Mouse (Mus musculus): Measurements from ENCODE around the gene Cela1. TPM values are rescaled to one million over a fixed set of nuclear protein-coding genes. Genes with fewer than 3 reads are reported as not detected.

The Cela1 gene
- polyA plus RNA-seq, 1 experiment from 2014 or later, result 3.3 TPM

DNA sequence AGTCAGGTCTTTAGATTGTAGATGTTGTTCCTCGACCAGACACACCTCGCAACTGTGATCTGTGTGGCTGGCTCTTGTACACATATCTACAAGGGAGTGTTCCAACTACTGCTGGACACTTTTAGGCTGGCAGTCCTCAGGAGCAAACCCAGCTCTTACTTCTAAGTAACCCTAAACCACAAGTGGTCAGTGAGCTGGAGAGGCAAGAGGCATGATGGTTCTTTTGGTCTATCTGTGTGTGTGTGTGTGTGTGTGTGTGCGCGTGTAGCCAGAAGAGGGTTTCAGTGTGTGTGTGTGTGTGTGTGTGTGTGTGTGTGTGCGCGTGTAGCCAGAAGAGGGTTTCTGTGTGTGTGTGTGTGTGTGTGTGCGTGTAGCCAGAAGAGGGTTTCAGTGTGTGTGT is 45.3 kb downstream of the Cela1 start:
- H3K4me3 ChIP-seq (ENCODE audit: low read length), result no peak overlapping the region
- no peak overlapping the region for H3K9ac ChIP-seq (ENCODE audit: low read length)
- peaks cover 6% of the 10 kb centered on the region; the same call in 1 of the 2 replicates for H3K27me3 ChIP-seq (ENCODE audit: control insufficient read depth, insufficient read depth, low read length)
- peaks cover 5% of the 10 kb centered on the region; the same call in 1 of the 2 replicates for H3K4me1 ChIP-seq (ENCODE audit: control insufficient read depth, insufficient read depth, low read length)
- H3K9me3 ChIP-seq (replicated peaks; ENCODE audit: control insufficient read depth, low read length), result no peaks in the 10 kb centered on the region
- H3K36me3 ChIP-seq (ENCODE audit: control insufficient read depth, insufficient read depth), result no peaks in the 10 kb centered on the region
- 92% methylated on average over 7 of the region's 7 CpGs for WGBS
- ATAC-seq (replicated peaks; ENCODE audit: extremely low read depth, insufficient read depth, low FRiP score), result no peak
- no peak overlapping the region for H3K4me2 ChIP-seq (ENCODE audit: low read depth, low read length)
- no peak overlapping the region for H3K27ac ChIP-seq (ENCODE audit: low read length)

DNA sequence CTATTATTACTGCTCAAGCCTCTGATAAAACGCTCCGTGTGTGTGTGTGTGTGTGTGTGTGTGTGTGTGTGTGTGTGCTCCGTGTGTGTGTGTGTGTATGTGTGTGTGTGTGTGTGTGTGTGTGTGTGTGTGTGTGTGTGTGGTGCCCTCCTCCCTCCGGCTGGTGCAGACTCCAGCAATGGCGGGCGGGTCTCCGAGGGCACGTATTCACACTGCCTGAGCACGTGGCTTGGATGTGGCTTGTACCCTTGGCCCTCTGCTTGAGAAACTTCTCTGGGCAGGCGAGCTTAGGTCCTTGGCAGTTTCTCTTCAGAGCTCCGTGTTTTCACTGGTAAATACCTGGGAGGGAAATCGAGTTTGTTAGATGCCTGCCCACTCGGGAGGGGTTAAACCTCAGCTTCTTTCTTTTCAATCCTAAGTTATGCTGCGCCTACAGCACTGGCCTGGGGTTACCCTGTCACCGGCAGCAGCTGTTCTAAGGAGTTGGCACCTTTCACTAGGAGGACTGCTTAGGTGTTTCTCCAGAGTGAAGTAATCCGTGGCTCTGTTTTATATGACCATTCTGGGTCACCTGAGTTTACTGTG is 46.4 kb downstream of the Cela1 start:
- no peak for ATAC-seq (replicated peaks; ENCODE audit: extremely low read depth, insufficient read depth, low FRiP score)
- Histone ChIP-seq H3K4me2 (ENCODE audit: low read depth, low read length) (peak overlapping the region; percentile 27; the same call in 1 of the 2 replicates), H3K4me3 (ENCODE audit: low read length) (no peak overlapping the region), H3K36me3 (ENCODE audit: control insufficient read depth, insufficient read depth) (no peaks in the 10 kb centered on the region), H3K27me3 (ENCODE audit: control insufficient read depth, insufficient read depth, low read length) (peaks cover 9% of the 10 kb centered on the region), H3K9ac (ENCODE audit: low read length) (no peak overlapping the region), H3K27ac (ENCODE audit: low read length) (no peak overlapping the region; the same call in 1 of the 2 replicates), H3K9me3 (replicated peaks; ENCODE audit: control insufficient read depth, low read length) (no peaks in the 10 kb centered on the region), H3K4me1 (ENCODE audit: control insufficient read depth, insufficient read depth, low read length) (peaks cover 11% of the 10 kb centered on the region)
- WGBS, result 58% methylated on average over 11 of the region's 16 CpGs

GRCm38 (mm10) chr15:100639972-100640750 is 47.6 kb downstream of the Cela1 start:
- peaks cover 17% of the 10 kb centered on the region for H3K4me1 ChIP-seq (ENCODE audit: control insufficient read depth, insufficient read depth, low read length)
- no peak overlapping the region for H3K9ac ChIP-seq (ENCODE audit: low read length)
- peak; percentile 15; the same call in 1 of the 2 replicates for ATAC-seq (replicated peaks; ENCODE audit: extremely low read depth, insufficient read depth, low FRiP score)
- no peak overlapping the region; the same call in 1 of the 2 replicates for H3K4me2 ChIP-seq (ENCODE audit: low read depth, low read length)
- peak overlapping the region; percentile 57 for H3K27ac ChIP-seq (ENCODE audit: low read length)
- 70% methylated on average over 16 of the region's 16 CpGs for WGBS
- no peak overlapping the region for H3K4me3 ChIP-seq (ENCODE audit: low read length)
- H3K9me3 ChIP-seq (replicated peaks; ENCODE audit: control insufficient read depth, low read length), result no peaks in the 10 kb centered on the region
- H3K36me3 ChIP-seq (ENCODE audit: control insufficient read depth, insufficient read depth), result no peaks in the 10 kb centered on the region
- H3K27me3 ChIP-seq (ENCODE audit: control insufficient read depth, insufficient read depth, low read length), result peaks cover 17% of the 10 kb centered on the region

DNA sequence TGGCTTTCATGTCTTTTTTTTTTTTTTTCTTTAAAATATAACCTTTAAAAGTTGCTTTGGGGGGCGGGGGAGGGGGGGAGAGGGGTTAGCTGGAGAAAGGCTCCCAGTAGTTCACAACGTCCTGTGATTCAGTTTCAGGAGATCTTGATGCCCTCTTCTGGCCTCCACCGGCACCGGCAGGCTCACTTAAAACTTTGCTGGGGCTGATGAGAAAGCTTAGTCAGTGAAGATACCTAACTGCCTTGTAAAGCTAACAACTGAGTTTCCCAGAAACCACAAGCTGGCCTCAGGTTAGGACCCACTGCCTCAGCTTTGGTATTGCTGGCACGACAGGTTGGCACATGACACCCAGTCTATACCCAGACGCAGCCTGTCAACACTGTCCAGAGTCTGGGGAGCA is 50.1 kb downstream of the Cela1 start:
- no peak for ATAC-seq (replicated peaks; ENCODE audit: extremely low read depth, insufficient read depth, low FRiP score)
- peaks cover 17% of the 10 kb centered on the region for H3K27me3 ChIP-seq (ENCODE audit: control insufficient read depth, insufficient read depth, low read length)

GRCm38 (mm10) chr15:100636700-100637501 is 50.8 kb downstream of the Cela1 start, which contains the start of gene Smagp:
Smagp (minus strand) TSS chr15:100636940.
- Histone ChIP-seq H3K4me2 (ENCODE audit: low read depth, low read length) (peak within 1 kb of the TSS; percentile 97), H3K4me1 (ENCODE audit: control insufficient read depth, insufficient read depth, low read length) (peaks cover 17% of the 10 kb centered on the region), H3K27ac (ENCODE audit: low read length) (peak within 1 kb of the TSS; percentile 48; the same call in 1 of the 2 replicates), H3K9me3 (replicated peaks; ENCODE audit: control insufficient read depth, low read length) (no peaks in the 10 kb centered on the region), H3K27me3 (ENCODE audit: control insufficient read depth, insufficient read depth, low read length) (peaks cover 17% of the 10 kb centered on the region), H3K36me3 (ENCODE audit: control insufficient read depth, insufficient read depth) (no peaks in the 10 kb centered on the region), H3K9ac (ENCODE audit: low read length) (peak within 1 kb of the TSS; percentile 70), H3K4me3 (ENCODE audit: low read length) (peak within 1 kb of the TSS; percentile 71)
- ATAC-seq (replicated peaks; ENCODE audit: extremely low read depth, insufficient read depth, low FRiP score), result 0 out of 2 replicates have a peak, but pooled peaks have one; percentile 29
- under 1% methylated on average over 74 of the region's 77 CpGs for whole genome bisulfite sequencing

More for the DNA sequence above, 50.1 kb downstream of the Cela1 start:
- WGBS, result 14% methylated on average over 6 of the region's 6 CpGs
- no peaks in the 10 kb centered on the region for H3K36me3 ChIP-seq (ENCODE audit: control insufficient read depth, insufficient read depth)
- no peak overlapping the region for H3K27ac ChIP-seq (ENCODE audit: low read length)
- peaks cover 17% of the 10 kb centered on the region for H3K4me1 ChIP-seq (ENCODE audit: control insufficient read depth, insufficient read depth, low read length)
- H3K9ac ChIP-seq (ENCODE audit: low read length), result no peak overlapping the region
- no peaks in the 10 kb centered on the region for H3K9me3 ChIP-seq (replicated peaks; ENCODE audit: control insufficient read depth, low read length)
- H3K4me3 ChIP-seq (ENCODE audit: low read length), result no peak overlapping the region
- no peak overlapping the region; the same call in 1 of the 2 replicates for H3K4me2 ChIP-seq (ENCODE audit: low read depth, low read length)

DNA sequence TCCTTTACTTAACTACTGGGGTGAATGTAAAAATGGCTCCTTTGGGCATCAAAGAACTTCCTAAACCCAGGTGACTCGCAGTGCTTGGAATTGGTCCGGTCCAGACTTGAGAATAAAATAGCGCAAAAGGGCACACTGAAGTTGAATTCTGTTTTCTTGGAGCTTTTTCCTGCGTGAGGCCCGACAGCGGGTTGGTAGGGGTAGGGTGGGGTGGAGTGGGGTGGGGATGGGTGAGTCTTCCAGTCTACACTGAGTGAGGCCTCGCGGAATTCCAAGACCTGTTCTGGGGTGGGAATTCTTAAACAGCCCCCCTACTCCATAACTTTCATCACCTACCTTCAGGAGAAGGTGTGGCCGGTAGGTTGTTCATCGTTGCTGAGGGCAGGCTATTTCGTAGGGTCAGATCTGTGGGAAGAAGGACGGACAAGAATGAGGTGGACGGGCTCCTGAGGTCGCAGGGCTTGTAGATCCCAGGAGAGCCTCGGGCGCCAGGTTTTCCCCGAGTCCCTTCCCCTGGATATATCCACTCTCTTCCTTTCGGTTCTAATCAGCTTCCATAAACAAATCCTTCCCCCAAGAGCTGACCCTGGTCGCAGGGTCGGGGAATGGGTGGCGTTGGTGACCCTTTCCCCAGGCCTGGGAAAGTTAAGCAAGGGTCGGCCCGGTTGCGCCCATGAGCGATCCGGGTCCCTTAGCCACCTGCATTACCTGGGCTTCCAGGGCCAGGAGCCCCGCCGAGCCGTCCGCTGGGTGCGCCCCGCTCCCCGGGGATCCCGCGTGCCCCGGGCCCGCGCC is 51.7 kb downstream of the Cela1 start:
- H3K4me3 ChIP-seq (ENCODE audit: low read length), result peak overlapping the region; percentile 71
- no peak for ATAC-seq (replicated peaks; ENCODE audit: extremely low read depth, insufficient read depth, low FRiP score)
- H3K9ac ChIP-seq (ENCODE audit: low read length), result peak overlapping the region; percentile 70
- WGBS, result 4% methylated on average over 38 of the region's 38 CpGs
- no peaks in the 10 kb centered on the region for H3K36me3 ChIP-seq (ENCODE audit: control insufficient read depth, insufficient read depth)
- H3K9me3 ChIP-seq (replicated peaks; ENCODE audit: control insufficient read depth, low read length), result no peaks in the 10 kb centered on the region
- H3K4me2 ChIP-seq (ENCODE audit: low read depth, low read length), result peak overlapping the region; percentile 97
- peaks cover 17% of the 10 kb centered on the region for H3K27me3 ChIP-seq (ENCODE audit: control insufficient read depth, insufficient read depth, low read length)
- H3K27ac ChIP-seq (ENCODE audit: low read length), result peak overlapping the region; percentile 48; the same call in 1 of the 2 replicates
- H3K4me1 ChIP-seq (ENCODE audit: control insufficient read depth, insufficient read depth, low read length), result peaks cover 17% of the 10 kb centered on the region

DNA sequence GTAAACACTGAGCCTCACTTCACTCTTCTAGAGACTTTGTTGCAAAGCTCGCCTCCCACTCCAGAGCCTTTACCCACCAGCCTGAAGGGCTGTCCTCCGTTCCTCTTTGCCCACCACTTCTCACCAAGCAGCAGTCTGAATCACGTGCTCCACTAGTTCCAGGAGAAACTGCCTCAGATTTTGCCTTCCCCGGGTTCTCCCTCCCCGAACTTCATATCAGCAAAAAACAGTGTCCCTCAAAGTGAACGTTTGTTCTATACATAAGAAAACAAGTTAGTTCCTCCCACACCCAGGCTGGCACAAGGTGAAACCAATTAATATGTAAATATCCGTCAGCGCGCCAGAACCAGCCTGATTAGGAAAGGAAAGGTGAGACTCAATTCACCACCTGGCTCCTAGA is 52.5 kb downstream of the Cela1 start:
- Histone ChIP-seq H3K27ac (ENCODE audit: low read length) (no peak overlapping the region), H3K9ac (ENCODE audit: low read length) (no peak overlapping the region), H3K4me1 (ENCODE audit: control insufficient read depth, insufficient read depth, low read length) (peaks cover 12% of the 10 kb centered on the region), H3K9me3 (replicated peaks; ENCODE audit: control insufficient read depth, low read length) (no peaks in the 10 kb centered on the region), H3K27me3 (ENCODE audit: control insufficient read depth, insufficient read depth, low read length) (peaks cover 17% of the 10 kb centered on the region), H3K4me2 (ENCODE audit: low read depth, low read length) (peak overlapping the region; percentile 97), H3K36me3 (ENCODE audit: control insufficient read depth, insufficient read depth) (no peaks in the 10 kb centered on the region), H3K4me3 (ENCODE audit: low read length) (peak overlapping the region; percentile 71)
- WGBS, result 13% methylated on average over 9 of the region's 9 CpGs
- no peak for ATAC-seq (replicated peaks; ENCODE audit: extremely low read depth, insufficient read depth, low FRiP score)

GRCm38 (mm10) chr15:100633341-100633740 is 54.4 kb downstream of the Cela1 start:
- H3K27ac ChIP-seq (ENCODE audit: low read length), result no peak overlapping the region
- H3K9me3 ChIP-seq (replicated peaks; ENCODE audit: control insufficient read depth, low read length), result no peaks in the 10 kb centered on the region
- H3K4me1 ChIP-seq (ENCODE audit: control insufficient read depth, insufficient read depth, low read length), result peaks cover 12% of the 10 kb centered on the region
- 77% methylated on average over 10 of the region's 10 CpGs for WGBS
- no peak for ATAC-seq (replicated peaks; ENCODE audit: extremely low read depth, insufficient read depth, low FRiP score)
- H3K4me3 ChIP-seq (ENCODE audit: low read length), result no peak overlapping the region
- H3K9ac ChIP-seq (ENCODE audit: low read length), result no peak overlapping the region
- H3K36me3 ChIP-seq (ENCODE audit: control insufficient read depth, insufficient read depth), result no peaks in the 10 kb centered on the region
- peaks cover 17% of the 10 kb centered on the region for H3K27me3 ChIP-seq (ENCODE audit: control insufficient read depth, insufficient read depth, low read length)
- H3K4me2 ChIP-seq (ENCODE audit: low read depth, low read length), result no peak overlapping the region
